Mouse (Mus musculus): ENCODE measurements at regions not wholly inside any gene's neighbourhood (a gene's known extent, or its start where the extent isn't known, plus 50 kb on each side); places are given as distances from the start of the nearest gene placed in this dataset.

DNA sequence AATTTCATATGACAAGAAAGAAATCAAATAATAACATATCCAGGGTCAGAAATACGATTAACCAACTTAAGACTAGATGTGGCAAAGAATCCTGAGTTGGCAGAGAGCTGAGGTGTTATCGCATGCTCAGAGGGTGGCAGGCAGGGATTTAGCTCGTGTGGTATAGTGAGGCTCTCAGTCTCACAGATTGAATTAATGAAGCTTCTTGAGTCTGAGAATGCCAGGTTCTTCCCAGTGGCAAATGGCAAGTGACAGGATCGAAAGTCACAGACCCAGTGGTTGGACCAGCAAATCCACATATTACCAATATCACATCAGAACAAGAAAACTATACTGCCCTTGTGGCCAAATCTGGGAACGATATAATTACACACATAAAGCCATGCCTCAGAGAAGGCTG lies 101.3 kb upstream of the Peli2 start:
- Histone ChIP-seq H3K9me3 (no peaks in the 10 kb centered on the region), H3K4me2 (no peak overlapping the region), H3K4me3 (no peak overlapping the region), H3K27ac (no peak overlapping the region), H3K4me1 (replicated peaks) (peaks cover 4% of the 10 kb centered on the region; the same call in 1 of the 2 replicates), H3K9ac (no peak overlapping the region), H3K27me3 (no peaks in the 10 kb centered on the region), H3K36me3 (no peaks in the 10 kb centered on the region)
- no peak for ATAC-seq (ENCODE audit: low FRiP score)
- 87% methylated on average over 5 of the region's 5 CpGs for WGBS

DNA sequence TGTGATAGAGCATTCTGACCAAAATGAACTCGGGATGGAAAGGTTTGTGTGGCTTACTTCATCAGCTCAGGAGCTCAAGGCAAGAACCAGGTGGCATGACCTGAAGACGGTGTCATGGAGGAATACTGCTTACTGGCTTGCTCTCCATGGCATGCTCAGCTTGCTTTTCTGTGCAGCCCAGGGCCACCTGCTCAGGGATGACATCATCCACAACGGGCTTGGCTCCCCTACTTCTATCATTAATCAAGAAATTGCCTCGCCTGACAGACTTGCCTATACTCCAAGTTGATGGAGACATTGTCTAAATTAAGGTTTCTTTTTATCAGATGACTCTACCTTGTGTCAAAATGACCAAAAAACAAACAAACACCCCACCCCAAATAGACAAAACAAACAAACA lies 98.4 kb upstream of the Peli2 start:
- Histone ChIP-seq H3K4me1 (replicated peaks) (peaks cover 4% of the 10 kb centered on the region; the same call in 1 of the 2 replicates), H3K27me3 (no peaks in the 10 kb centered on the region), H3K36me3 (no peaks in the 10 kb centered on the region), H3K4me3 (no peak overlapping the region), H3K9ac (no peak overlapping the region), H3K27ac (no peak overlapping the region), H3K9me3 (no peaks in the 10 kb centered on the region), H3K4me2 (no peak overlapping the region)
- WGBS, result 78% methylated on average over 4 of the region's 4 CpGs
- ATAC-seq (ENCODE audit: low FRiP score), result no peak

DNA sequence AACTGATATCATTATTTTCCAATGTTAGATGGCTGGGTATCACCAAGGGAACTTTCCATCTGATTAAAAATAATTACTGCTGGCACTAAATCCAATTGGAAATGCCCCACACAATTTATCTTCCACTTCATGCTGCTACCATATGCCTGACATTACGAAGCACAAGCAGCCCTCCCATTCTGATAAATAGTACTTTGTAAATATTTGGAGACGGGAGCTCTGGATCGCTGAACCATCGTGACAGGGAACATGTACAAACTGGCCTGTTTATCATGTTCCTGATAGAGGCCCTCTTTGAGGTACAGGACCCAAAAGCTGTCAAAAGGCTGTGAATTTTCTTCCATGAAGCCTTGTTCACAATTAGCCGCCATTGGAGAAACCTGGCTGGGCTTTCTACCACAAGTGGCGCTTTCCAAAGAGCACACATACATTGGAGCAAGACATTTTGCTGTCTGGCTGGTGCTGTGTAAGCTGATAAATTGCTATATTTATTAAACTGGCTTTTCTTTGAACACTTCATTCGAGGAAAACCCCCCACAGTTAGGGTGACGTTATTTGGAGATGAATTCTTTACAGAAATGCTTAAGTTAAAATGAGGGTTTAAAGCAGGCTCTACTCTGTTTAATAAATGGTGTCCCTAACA lies 96.5 kb upstream of the Peli2 start:
- WGBS, result 64% methylated on average over 8 of the region's 8 CpGs
- no peaks in the 10 kb centered on the region for H3K27me3 ChIP-seq
- H3K9ac ChIP-seq, result no peak overlapping the region
- H3K4me1 ChIP-seq (replicated peaks), result peaks cover 4% of the 10 kb centered on the region; the same call in 1 of the 2 replicates
- no peak overlapping the region for H3K4me3 ChIP-seq
- ATAC-seq (ENCODE audit: low FRiP score), result no peak
- H3K4me2 ChIP-seq, result no peak overlapping the region
- H3K9me3 ChIP-seq, result no peaks in the 10 kb centered on the region
- no peak overlapping the region for H3K27ac ChIP-seq
- no peaks in the 10 kb centered on the region for H3K36me3 ChIP-seq

DNA sequence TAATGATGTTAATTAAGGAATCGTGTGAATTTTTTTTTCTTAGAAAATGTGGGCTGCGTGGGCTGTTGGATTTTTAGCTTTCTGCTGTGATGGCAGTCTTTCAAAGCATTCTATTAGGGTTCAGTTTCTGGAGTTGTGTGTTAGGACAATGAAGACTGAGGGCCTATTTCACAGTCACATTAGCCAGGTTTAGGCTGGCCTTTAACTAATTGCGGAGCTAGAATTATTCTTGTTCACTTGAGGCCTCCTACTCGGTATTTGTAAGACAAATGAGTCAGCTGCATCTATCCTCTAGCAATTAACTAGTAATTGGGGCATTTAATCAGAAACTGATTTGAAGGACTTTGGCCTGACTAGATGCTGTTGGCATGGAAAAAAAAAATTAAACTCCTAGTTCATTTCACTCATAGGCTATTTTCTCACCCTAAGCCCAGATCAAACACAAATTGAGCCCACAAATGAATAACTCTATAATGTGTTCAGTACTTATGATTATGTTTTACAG lies 81.3 kb upstream of the Peli2 start:
- WGBS, result 59% methylated on average over 4 of the region's 4 CpGs
- no peaks in the 10 kb centered on the region for H3K9me3 ChIP-seq

DNA sequence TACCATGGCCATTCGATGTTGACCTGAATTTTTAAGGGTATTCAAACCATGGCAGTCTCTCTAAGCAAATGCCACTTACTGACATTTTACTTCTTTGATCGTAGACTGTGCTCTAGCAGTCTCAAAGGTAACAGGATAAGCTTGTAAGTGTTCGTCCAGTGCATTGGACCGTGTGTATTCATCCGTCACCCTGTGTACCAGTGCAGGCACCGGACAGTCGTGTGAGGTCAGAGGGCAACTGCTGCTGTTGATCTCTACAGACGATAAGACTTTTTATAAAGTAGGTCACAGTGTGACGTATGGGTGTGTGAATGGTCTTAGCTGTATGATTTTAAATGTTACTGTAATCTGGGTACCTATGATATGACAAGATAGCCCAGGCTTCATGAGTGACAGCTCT lies 74.5 kb upstream of the Peli2 start:
- ATAC-seq (ENCODE audit: low FRiP score), result no peak
- no peaks in the 10 kb centered on the region for H3K9me3 ChIP-seq
- no peaks in the 10 kb centered on the region for H3K27me3 ChIP-seq
- H3K4me2 ChIP-seq, result no peak overlapping the region
- H3K27ac ChIP-seq, result no peak overlapping the region
- no peak overlapping the region for H3K9ac ChIP-seq
- 82% methylated on average over 9 of the region's 9 CpGs for WGBS
- no peaks in the 10 kb centered on the region for H3K36me3 ChIP-seq
- H3K4me3 ChIP-seq, result no peak overlapping the region
- H3K4me1 ChIP-seq (replicated peaks), result no peaks in the 10 kb centered on the region

More for the DNA sequence above, 81.3 kb upstream of the Peli2 start:
- Histone ChIP-seq H3K36me3 (no peaks in the 10 kb centered on the region), H3K27ac (0 out of 2 replicates have a peak overlapping the region, but pooled peaks have one; percentile 10), H3K4me3 (no peak overlapping the region), H3K4me2 (no peak overlapping the region), H3K9ac (no peak overlapping the region), H3K4me1 (replicated peaks) (peaks cover 8% of the 10 kb centered on the region), H3K27me3 (no peaks in the 10 kb centered on the region)
- no peak for ATAC-seq (ENCODE audit: low FRiP score)

DNA sequence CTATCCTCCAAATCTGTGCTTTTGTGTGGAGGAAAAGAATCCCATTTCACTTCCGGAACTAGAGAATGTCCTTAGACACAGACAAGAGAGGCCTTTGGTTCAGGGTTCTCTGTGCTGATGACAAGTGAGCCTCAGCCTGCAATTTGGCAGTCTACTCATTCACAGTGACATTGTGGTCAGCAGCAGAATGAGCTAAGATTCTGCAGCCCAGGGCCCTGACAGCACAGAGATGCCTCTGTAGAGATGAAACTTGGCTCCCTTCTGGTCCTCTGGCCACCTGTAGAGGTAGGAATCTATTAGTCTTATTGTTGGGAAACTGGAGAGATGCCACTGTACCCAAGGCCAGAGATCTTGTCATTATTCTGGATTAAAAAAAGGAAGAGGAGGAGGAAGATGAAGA lies 73.8 kb upstream of the Peli2 start:
- no peaks in the 10 kb centered on the region for H3K36me3 ChIP-seq
- 95% methylated on average over 1 of the region's 1 CpGs for WGBS
- H3K4me1 ChIP-seq (replicated peaks), result peaks cover under 1% of the 10 kb centered on the region; the same call in 1 of the 2 replicates
- no peak overlapping the region for H3K9ac ChIP-seq
- ATAC-seq (ENCODE audit: low FRiP score), result no peak
- H3K27me3 ChIP-seq, result no peaks in the 10 kb centered on the region
- no peaks in the 10 kb centered on the region for H3K9me3 ChIP-seq
- H3K4me2 ChIP-seq, result no peak overlapping the region
- H3K4me3 ChIP-seq, result no peak overlapping the region
- no peak overlapping the region for H3K27ac ChIP-seq

DNA sequence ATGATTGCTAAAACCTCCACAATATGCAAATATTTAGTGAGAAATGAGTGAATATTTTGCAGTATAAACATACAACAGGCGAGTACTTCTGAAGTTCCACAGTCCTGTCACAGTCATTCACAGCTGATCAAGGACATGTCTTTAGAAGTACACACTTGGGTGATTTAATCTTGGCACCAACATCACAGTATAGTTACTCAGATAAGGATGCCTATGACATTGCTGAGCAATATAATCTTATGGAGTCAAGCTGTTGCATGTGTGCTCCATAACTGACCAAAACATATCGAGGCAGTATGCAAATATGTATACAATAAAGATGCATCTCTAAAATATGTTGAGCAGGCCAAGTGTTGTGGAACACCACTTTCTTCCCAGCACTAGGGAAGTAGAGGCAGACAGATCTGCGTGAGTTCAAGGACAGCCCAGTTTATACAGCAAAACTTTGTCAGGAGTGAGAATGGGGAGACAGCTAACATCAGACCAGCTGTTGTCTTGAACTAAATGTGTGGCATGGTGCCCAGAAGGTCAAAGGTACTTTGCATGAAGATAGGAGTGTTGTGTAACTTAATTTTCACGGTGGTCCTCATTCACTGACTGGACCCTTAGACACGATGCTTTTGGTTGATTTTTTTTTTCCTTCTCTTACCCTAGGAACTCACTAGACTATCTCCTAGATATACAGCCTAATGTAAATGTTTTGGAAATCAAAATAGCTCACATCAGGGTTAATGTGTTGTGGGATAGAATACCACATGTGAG lies 70.7 kb upstream of the Peli2 start:
- Histone ChIP-seq H3K27me3 (no peaks in the 10 kb centered on the region), H3K4me2 (no peak overlapping the region), H3K4me3 (no peak overlapping the region), H3K4me1 (replicated peaks) (peaks cover 3% of the 10 kb centered on the region; the same call in 1 of the 2 replicates), H3K9me3 (no peaks in the 10 kb centered on the region), H3K27ac (no peak overlapping the region), H3K36me3 (no peaks in the 10 kb centered on the region), H3K9ac (no peak overlapping the region)
- WGBS, result 85% methylated on average over 5 of the region's 5 CpGs
- no peak for ATAC-seq (ENCODE audit: low FRiP score)

DNA sequence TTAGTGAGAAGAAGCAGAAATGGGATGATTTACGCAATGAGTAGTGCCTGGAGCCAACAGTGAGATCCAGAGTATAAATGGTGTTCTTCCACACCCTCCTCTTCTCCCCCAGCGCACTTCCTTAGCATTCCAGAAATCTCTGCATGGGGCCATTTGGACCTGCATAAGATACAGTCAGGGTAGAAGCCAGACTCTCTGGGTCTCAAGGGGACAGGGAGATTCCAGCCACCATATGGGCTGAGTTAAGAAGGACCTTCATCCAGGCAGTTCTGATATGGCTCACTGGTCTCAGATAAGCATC lies 70.2 kb upstream of the Peli2 start:
- peaks cover 3% of the 10 kb centered on the region; the same call in 1 of the 2 replicates for H3K4me1 ChIP-seq (replicated peaks)
- no peaks in the 10 kb centered on the region for H3K36me3 ChIP-seq
- H3K9ac ChIP-seq, result no peak overlapping the region
- H3K4me2 ChIP-seq, result no peak overlapping the region
- no peaks in the 10 kb centered on the region for H3K27me3 ChIP-seq
- H3K27ac ChIP-seq, result no peak overlapping the region
- H3K9me3 ChIP-seq, result no peaks in the 10 kb centered on the region
- no peak overlapping the region for H3K4me3 ChIP-seq
- no peak for ATAC-seq (ENCODE audit: low FRiP score)
- WGBS, result 99% methylated on average over 2 of the region's 2 CpGs

DNA sequence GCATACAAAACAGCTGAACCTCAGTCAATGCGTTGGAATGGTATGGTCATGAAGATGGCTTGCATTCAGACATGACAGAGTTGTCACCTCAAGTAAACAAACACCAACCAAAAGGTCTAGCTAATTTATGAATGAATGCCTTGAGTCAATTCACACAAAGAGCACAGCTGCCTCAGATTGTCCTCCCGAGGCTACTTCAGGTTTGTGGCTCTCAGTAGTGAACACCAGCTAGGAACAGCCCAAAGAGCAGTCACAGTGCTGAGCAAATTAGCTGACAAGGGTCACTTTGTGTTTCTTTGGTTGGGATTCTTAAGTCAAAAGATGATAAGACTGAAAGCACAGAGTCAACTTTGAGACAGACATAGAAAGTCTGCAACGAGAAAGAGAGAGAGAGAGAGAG lies 68.7 kb upstream of the Peli2 start:
- Histone ChIP-seq H3K4me1 (replicated peaks) (peaks cover 3% of the 10 kb centered on the region; the same call in 1 of the 2 replicates), H3K9ac (no peak overlapping the region), H3K27ac (no peak overlapping the region), H3K9me3 (no peaks in the 10 kb centered on the region), H3K4me2 (no peak overlapping the region), H3K36me3 (no peaks in the 10 kb centered on the region), H3K4me3 (no peak overlapping the region), H3K27me3 (no peaks in the 10 kb centered on the region)
- WGBS, result 46% methylated on average over 3 of the region's 3 CpGs
- ATAC-seq (ENCODE audit: low FRiP score), result no peak

DNA sequence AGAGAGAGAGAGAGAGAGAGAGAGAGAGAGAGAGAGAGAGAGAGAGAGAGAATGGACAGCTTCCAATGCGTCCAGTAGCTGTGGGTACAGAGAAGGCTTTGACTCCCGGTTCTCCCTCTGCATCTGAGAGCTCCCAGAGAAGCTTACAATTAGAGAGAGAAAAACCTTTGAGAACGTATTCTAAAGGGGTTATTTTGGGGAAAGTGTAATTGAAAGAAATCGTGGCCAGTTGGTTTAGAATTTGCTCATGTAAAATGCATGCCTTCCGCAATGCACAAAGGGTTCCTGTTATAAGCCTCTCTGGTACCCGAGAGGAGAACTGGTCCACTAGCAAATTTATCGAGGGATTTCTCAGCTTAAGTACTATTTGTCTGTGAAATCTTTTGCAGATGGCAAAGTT lies 68.2 kb upstream of the Peli2 start:
- Histone ChIP-seq H3K4me3 (no peak overlapping the region), H3K27ac (no peak overlapping the region), H3K4me2 (no peak overlapping the region), H3K4me1 (replicated peaks) (peaks cover 3% of the 10 kb centered on the region; the same call in 1 of the 2 replicates), H3K27me3 (no peaks in the 10 kb centered on the region), H3K36me3 (no peaks in the 10 kb centered on the region), H3K9ac (no peak overlapping the region), H3K9me3 (no peaks in the 10 kb centered on the region)
- 44% methylated on average over 7 of the region's 7 CpGs for WGBS
- ATAC-seq (ENCODE audit: low FRiP score), result no peak

DNA sequence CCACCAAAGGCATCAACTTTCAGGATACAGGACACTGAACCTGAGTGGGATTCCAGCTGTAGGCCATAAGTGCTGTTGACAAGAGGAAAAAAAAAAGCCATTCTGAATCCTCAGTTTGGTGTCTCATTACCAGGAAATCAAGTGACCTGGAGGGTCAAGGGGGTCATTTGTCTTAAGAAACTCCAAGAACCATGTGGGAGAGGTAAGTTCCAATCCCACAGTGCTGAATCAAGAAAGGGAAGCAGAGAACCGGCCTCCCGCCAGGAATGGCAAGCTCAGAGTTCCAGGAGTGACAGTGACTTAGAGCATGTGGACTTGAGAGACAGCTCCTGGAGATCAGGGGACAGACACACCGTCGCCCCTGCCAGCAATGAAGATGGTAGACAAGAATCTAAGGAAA lies 67.5 kb upstream of the Peli2 start:
- 85% methylated on average over 4 of the region's 4 CpGs for WGBS
- Histone ChIP-seq H3K27me3 (no peaks in the 10 kb centered on the region), H3K36me3 (no peaks in the 10 kb centered on the region), H3K9ac (no peak overlapping the region), H3K4me2 (no peak overlapping the region), H3K9me3 (no peaks in the 10 kb centered on the region), H3K4me3 (no peak overlapping the region), H3K4me1 (replicated peaks) (peaks cover 3% of the 10 kb centered on the region; the same call in 1 of the 2 replicates), H3K27ac (no peak overlapping the region)
- no peak for ATAC-seq (ENCODE audit: low FRiP score)

DNA sequence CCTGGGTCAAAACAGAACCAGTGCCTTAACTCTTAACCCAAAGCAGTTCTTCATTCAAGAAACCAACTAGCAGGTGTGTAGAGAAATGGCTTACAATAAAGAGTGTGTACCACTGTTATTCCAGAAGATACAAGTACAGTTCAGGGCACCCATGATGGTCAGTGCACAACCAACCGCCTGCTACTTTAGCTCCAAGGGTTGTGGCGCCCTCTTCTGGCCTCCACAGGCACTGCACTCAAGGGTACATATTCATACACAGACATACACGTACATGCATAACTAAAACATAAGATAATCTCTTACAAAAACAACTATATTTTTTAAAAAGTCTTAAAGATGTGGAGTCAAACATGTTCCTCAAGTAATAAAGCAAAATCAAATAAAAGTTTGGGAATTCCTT lies 65.9 kb upstream of the Peli2 start:
- 77% methylated on average over 3 of the region's 3 CpGs for WGBS
- Histone ChIP-seq H3K27me3 (no peaks in the 10 kb centered on the region), H3K4me3 (no peak overlapping the region), H3K27ac (no peak overlapping the region), H3K9ac (no peak overlapping the region), H3K4me2 (no peak overlapping the region), H3K36me3 (no peaks in the 10 kb centered on the region), H3K4me1 (replicated peaks) (peaks cover 3% of the 10 kb centered on the region; the same call in 1 of the 2 replicates), H3K9me3 (no peaks in the 10 kb centered on the region)
- no peak for ATAC-seq (ENCODE audit: low FRiP score)

DNA sequence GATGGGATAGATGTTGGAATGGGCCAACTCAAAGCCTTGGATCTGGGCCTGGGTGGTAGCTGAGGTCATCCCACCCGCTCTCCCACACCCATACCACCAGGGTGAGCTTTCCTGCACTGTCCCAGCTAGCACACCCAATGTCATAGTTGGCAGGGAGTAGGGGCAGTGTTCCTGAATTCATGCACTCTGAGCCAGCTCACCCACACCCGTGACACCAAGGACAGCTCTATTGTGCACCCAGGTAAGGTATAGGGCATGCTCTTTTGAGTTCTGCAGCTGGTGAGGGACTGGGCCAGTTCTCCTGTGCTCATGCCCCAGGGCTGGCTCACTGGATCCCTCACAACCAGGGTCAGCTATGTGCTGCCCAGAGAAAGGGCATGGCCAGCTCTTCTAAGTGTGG lies 64.8 kb upstream of the Peli2 start:
- Histone ChIP-seq H3K4me2 (no peak overlapping the region), H3K27ac (no peak overlapping the region), H3K9me3 (no peaks in the 10 kb centered on the region), H3K4me1 (replicated peaks) (peaks cover 3% of the 10 kb centered on the region; the same call in 1 of the 2 replicates), H3K27me3 (no peaks in the 10 kb centered on the region), H3K4me3 (no peak overlapping the region), H3K36me3 (no peaks in the 10 kb centered on the region), H3K9ac (no peak overlapping the region)
- 88% methylated on average over 2 of the region's 2 CpGs for WGBS
- ATAC-seq (ENCODE audit: low FRiP score), result no peak

Measured in hindbrain, embryonic 13.5 days (tissue).